Mouse (Mus musculus): Measurements from ENCODE around the gene Hps5. TPM values are rescaled to one million over a fixed set of nuclear protein-coding genes. Genes with fewer than 3 reads are reported as not detected.

Gene Hps5
- polyA plus RNA-seq, 1 experiment = 3.4 TPM

- TF ChIP-seq GATA1 (IDR thresholded peaks at IDR 0.05; ENCODE audit: low read length) = no peak
Observed at GRCm38 (mm10) chr7:46833266-46833665, 37.4 kb upstream of the Hps5 start.

- no peak for TF ChIP-seq GATA1 (IDR thresholded peaks at IDR 0.05; ENCODE audit: low read length)
Observed at GRCm38 (mm10) chr7:46831693-46832092, 35.8 kb upstream of the Hps5 start.

GRCm38 (mm10) chr7:46830799-46831590 is 35.1 kb upstream of the Hps5 start:
- no peak for TF ChIP-seq GATA1 (IDR thresholded peaks at IDR 0.05; ENCODE audit: low read length)

GRCm38 (mm10) chr7:46829911-46830310 is 34.0 kb upstream of the Hps5 start:
- no peak for TF ChIP-seq GATA1 (IDR thresholded peaks at IDR 0.05; ENCODE audit: low read length)

GRCm38 (mm10) chr7:46827803-46828184 is 31.9 kb upstream of the Hps5 start:
- TF ChIP-seq GATA1 (IDR thresholded peaks at IDR 0.05; ENCODE audit: low read length) = no peak

GRCm38 (mm10) chr7:46827046-46827802 is 31.4 kb upstream of the Hps5 start:
- no peak for TF ChIP-seq GATA1 (IDR thresholded peaks at IDR 0.05; ENCODE audit: low read length)

GRCm38 (mm10) chr7:46814012-46814411 is 18.1 kb upstream of the Hps5 start:
- TF ChIP-seq GATA1 (IDR thresholded peaks at IDR 0.05; ENCODE audit: low read length) = no peak

- no peak for TF ChIP-seq GATA1 (IDR thresholded peaks at IDR 0.05; ENCODE audit: low read length)
Observed at GRCm38 (mm10) chr7:46810325-46810724, 14.5 kb upstream of the Hps5 start.

GRCm38 (mm10) chr7:46796779-46797178 is 915 bp upstream of the Hps5 start:
- no peak for TF ChIP-seq GATA1 (IDR thresholded peaks at IDR 0.05; ENCODE audit: low read length)

GRCm38 (mm10) chr7:46796206-46796679 is 379 bp upstream of the Hps5 start:
- TF ChIP-seq GATA1 (IDR thresholded peaks at IDR 0.05; ENCODE audit: low read length) = no peak

- no peak for TF ChIP-seq GATA1 (IDR thresholded peaks at IDR 0.05; ENCODE audit: low read length)
Observed at GRCm38 (mm10) chr7:46793871-46794270, 2.0 kb downstream of the Hps5 start.

GRCm38 (mm10) chr7:46789177-46789849 is 6.6 kb downstream of the Hps5 start:
- TF ChIP-seq GATA1 (IDR thresholded peaks at IDR 0.05; ENCODE audit: low read length) = no peak

GRCm38 (mm10) chr7:46770706-46771105 is 25.2 kb downstream of the Hps5 start:
- TF ChIP-seq GATA1 (IDR thresholded peaks at IDR 0.05; ENCODE audit: low read length) = no peak

- TF ChIP-seq GATA1 (IDR thresholded peaks at IDR 0.05; ENCODE audit: low read length) = no peak
Observed at GRCm38 (mm10) chr7:46768451-46768850, 27.4 kb downstream of the Hps5 start.

- no peak for TF ChIP-seq GATA1 (IDR thresholded peaks at IDR 0.05; ENCODE audit: low read length)
Observed at GRCm38 (mm10) chr7:46767371-46767770, 28.5 kb downstream of the Hps5 start.

- no peak for TF ChIP-seq GATA1 (IDR thresholded peaks at IDR 0.05; ENCODE audit: low read length)
Observed at GRCm38 (mm10) chr7:46764672-46765071, 31.2 kb downstream of the Hps5 start.

All from G1E-ER4 (cell line).